Mouse (Mus musculus) testis, adult 2 months (tissue): ENCODE measurements around the gene Fam3b.

Experiments used
- CTCF ChIP-seq: fragments of 200-500 bp; IDR thresholded peaks from 2 replicates; pipeline ENCODE4 v1.5.1; 2012; ENCODE audit warnings: low read depth, mild to moderate bottlenecking, inconsistent platforms, low read length, moderate library complexity; ENCODE audit not compliant: control insufficient read depth, insufficient read depth, insufficient replicate concordance
- POLR2A ChIP-seq: fragments of 200-500 bp; IDR thresholded peaks from 2 replicates; pipeline ENCODE4 v1.6.1; 2012; ENCODE audit warnings: low read depth, mild to moderate bottlenecking, inconsistent platforms, low read length, moderate library complexity; ENCODE audit not compliant: control insufficient read depth

- TF ChIP-seq CTCF (no peak), POLR2A (no peak)
These were observed 47.1 kb downstream of the Fam3b start for GRCm38 (mm10) chr16:97467472-97467871.
